Mouse (Mus musculus): ENCODE measurements around the gene Zfp384. TPM values are rescaled to one million over a fixed set of nuclear protein-coding genes. Genes with fewer than 3 reads are reported as not detected.

The Zfp384 gene
- polyA plus RNA-seq (2016; fragmentation: Nextera tagmentation; extraction: Ambion mirVana) = 8.7 and 12.8 TPM in 2 replicates

- WGBS = 0% methylated on average over 3 of the region's 3 CpGs
- peaks cover 7% of the 10 kb centered on the region; the same call in 1 of the 2 replicates for H3K27me3 ChIP-seq (ENCODE audit: insufficient read depth, poor library complexity, severe bottlenecking)
Observed at GRCm38 (mm10) chr6:125009129-125009180, at the start of gene Zfp384. Gene Zfp384, plus strand, starts transcription at chr6:125009145.

GRCm38 (mm10) chr6:124959960-124960359 is 49.0 kb upstream of the Zfp384 start:
- DNase-seq (ENCODE audit: low spot score) = no peak
- H3K4me3 ChIP-seq = no peak overlapping the region
- 89% methylated on average over 13 of the region's 13 CpGs for WGBS
- H3K27me3 ChIP-seq (ENCODE audit: insufficient read depth, poor library complexity, severe bottlenecking) = no peaks in the 10 kb centered on the region
- peaks cover 79% of the 10 kb centered on the region for H3K36me3 ChIP-seq
- H3K4me1 ChIP-seq (replicated peaks) = peaks cover 9% of the 10 kb centered on the region
- H3K9me3 ChIP-seq = no peaks in the 10 kb centered on the region
- H3K27ac ChIP-seq = no peak overlapping the region

More at GRCm38 (mm10) chr6:125009129-125009180, at the start of gene Zfp384:
- Histone ChIP-seq H3K4me3 (peak within 1 kb of the TSS; percentile 92), H3K9me3 (no peaks in the 10 kb centered on the region), H3K36me3 (peaks cover 35% of the 10 kb centered on the region), H3K27ac (peak within 1 kb of the TSS; percentile 99), H3K4me1 (replicated peaks) (peaks cover 37% of the 10 kb centered on the region)
- DNase-seq (ENCODE audit: low spot score) = no peak

GRCm38 (mm10) chr6:124961021-124961420 is 47.9 kb upstream of the Zfp384 start:
- Histone ChIP-seq H3K4me3 (no peak overlapping the region), H3K27ac (no peak overlapping the region), H3K4me1 (replicated peaks) (peaks cover 17% of the 10 kb centered on the region), H3K27me3 (ENCODE audit: insufficient read depth, poor library complexity, severe bottlenecking) (no peaks in the 10 kb centered on the region), H3K9me3 (no peaks in the 10 kb centered on the region), H3K36me3 (peaks cover 69% of the 10 kb centered on the region)
- 93% methylated on average over 12 of the region's 12 CpGs for WGBS
- no peak for DNase-seq (ENCODE audit: low spot score)

GRCm38 (mm10) chr6:124964638-124965037 is 44.3 kb upstream of the Zfp384 start:
- peaks cover 22% of the 10 kb centered on the region for H3K4me1 ChIP-seq (replicated peaks)
- peak overlapping the region; percentile 83 for H3K4me3 ChIP-seq
- peak overlapping the region; percentile 97 for H3K27ac ChIP-seq
- no peak for DNase-seq (ENCODE audit: low spot score)
- peaks cover 47% of the 10 kb centered on the region for H3K36me3 ChIP-seq
- H3K27me3 ChIP-seq (ENCODE audit: insufficient read depth, poor library complexity, severe bottlenecking) = no peaks in the 10 kb centered on the region
- H3K9me3 ChIP-seq = peaks cover 5% of the 10 kb centered on the region
- WGBS = 41% methylated on average over 16 of the region's 16 CpGs

GRCm38 (mm10) chr6:124965088-124965719 is 43.7 kb upstream of the Zfp384 start, which contains the start of gene Cops7a:
Gene Cops7a, minus strand, starts transcription at chr6:124965538.
- peak; percentile 97 for DNase-seq (ENCODE audit: low spot score)
- WGBS = under 1% methylated on average over 68 of the region's 68 CpGs
- H3K9me3 ChIP-seq = peaks cover 5% of the 10 kb centered on the region

GRCm38 (mm10) chr6:124965747-124966146 is 43.2 kb upstream of the Zfp384 start:
- DNase-seq (ENCODE audit: low spot score) = no peak
- no peaks in the 10 kb centered on the region for H3K27me3 ChIP-seq (ENCODE audit: insufficient read depth, poor library complexity, severe bottlenecking)
- peaks cover 36% of the 10 kb centered on the region for H3K36me3 ChIP-seq
- peak overlapping the region; percentile 97 for H3K27ac ChIP-seq
- H3K4me1 ChIP-seq (replicated peaks) = peaks cover 22% of the 10 kb centered on the region
- WGBS = 16% methylated on average over 15 of the region's 15 CpGs
- peak overlapping the region; percentile 83 for H3K4me3 ChIP-seq
- peaks cover 5% of the 10 kb centered on the region for H3K9me3 ChIP-seq

More at GRCm38 (mm10) chr6:124965088-124965719, 43.7 kb upstream of the Zfp384 start, which contains the start of gene Cops7a:
- Histone ChIP-seq H3K27ac (peak within 1 kb of the TSS; percentile 97), H3K27me3 (ENCODE audit: insufficient read depth, poor library complexity, severe bottlenecking) (no peaks in the 10 kb centered on the region), H3K36me3 (peaks cover 42% of the 10 kb centered on the region), H3K4me1 (replicated peaks) (peaks cover 22% of the 10 kb centered on the region), H3K4me3 (peak within 1 kb of the TSS; percentile 83)

- Histone ChIP-seq H3K27me3 (ENCODE audit: insufficient read depth, poor library complexity, severe bottlenecking) (no peaks in the 10 kb centered on the region), H3K4me3 (peak overlapping the region; percentile 83), H3K9me3 (peaks cover 5% of the 10 kb centered on the region), H3K27ac (no peak overlapping the region), H3K36me3 (peaks cover 28% of the 10 kb centered on the region), H3K4me1 (replicated peaks) (peaks cover 22% of the 10 kb centered on the region)
- 95% methylated on average over 7 of the region's 7 CpGs for WGBS
- DNase-seq (ENCODE audit: low spot score) = no peak
Observed at GRCm38 (mm10) chr6:124966466-124967118, 42.4 kb upstream of the Zfp384 start.

GRCm38 (mm10) chr6:124967766-124968165 is 41.2 kb upstream of the Zfp384 start:
- no peak overlapping the region for H3K27ac ChIP-seq
- WGBS = 72% methylated on average over 4 of the region's 4 CpGs
- H3K36me3 ChIP-seq = peaks cover 16% of the 10 kb centered on the region
- no peaks in the 10 kb centered on the region for H3K27me3 ChIP-seq (ENCODE audit: insufficient read depth, poor library complexity, severe bottlenecking)
- H3K4me1 ChIP-seq (replicated peaks) = peaks cover 22% of the 10 kb centered on the region
- H3K4me3 ChIP-seq = no peak overlapping the region
- peaks cover 5% of the 10 kb centered on the region for H3K9me3 ChIP-seq
- peak; percentile 42 for DNase-seq (ENCODE audit: low spot score)

GRCm38 (mm10) chr6:124992241-124992640 is 16.7 kb upstream of the Zfp384 start:
- Histone ChIP-seq H3K27ac (no peak overlapping the region), H3K4me1 (replicated peaks) (peaks cover 22% of the 10 kb centered on the region), H3K36me3 (no peaks in the 10 kb centered on the region), H3K9me3 (peaks cover 15% of the 10 kb centered on the region), H3K4me3 (no peak overlapping the region), H3K27me3 (ENCODE audit: insufficient read depth, poor library complexity, severe bottlenecking) (peaks cover 57% of the 10 kb centered on the region)
- 80% methylated on average over 4 of the region's 4 CpGs for WGBS
- DNase-seq (ENCODE audit: low spot score) = no peak

GRCm38 (mm10) chr6:124993365-124993764 is 15.6 kb upstream of the Zfp384 start:
- Histone ChIP-seq H3K27ac (no peak overlapping the region), H3K27me3 (ENCODE audit: insufficient read depth, poor library complexity, severe bottlenecking) (peaks cover 68% of the 10 kb centered on the region), H3K9me3 (peaks cover 15% of the 10 kb centered on the region), H3K36me3 (no peaks in the 10 kb centered on the region), H3K4me1 (replicated peaks) (peaks cover 31% of the 10 kb centered on the region), H3K4me3 (no peak overlapping the region)
- no peak for DNase-seq (ENCODE audit: low spot score)
- WGBS = 85% methylated on average over 9 of the region's 9 CpGs

GRCm38 (mm10) chr6:124993876-124994275 is 15.1 kb upstream of the Zfp384 start:
- Histone ChIP-seq H3K27ac (0 out of 2 replicates have a peak overlapping the region, but pooled peaks have one; percentile 41), H3K9me3 (peaks cover 15% of the 10 kb centered on the region), H3K4me1 (replicated peaks) (peaks cover 31% of the 10 kb centered on the region), H3K4me3 (peak overlapping the region; percentile 23; the same call in 1 of the 2 replicates), H3K27me3 (ENCODE audit: insufficient read depth, poor library complexity, severe bottlenecking) (peaks cover 74% of the 10 kb centered on the region), H3K36me3 (no peaks in the 10 kb centered on the region)
- DNase-seq (ENCODE audit: low spot score) = peak; percentile 56
- 14% methylated on average over 11 of the region's 11 CpGs for WGBS

- DNase-seq (ENCODE audit: low spot score) = no peak
- peaks cover 31% of the 10 kb centered on the region for H3K4me1 ChIP-seq (replicated peaks)
- no peak overlapping the region for H3K4me3 ChIP-seq
- peaks cover 87% of the 10 kb centered on the region for H3K27me3 ChIP-seq (ENCODE audit: insufficient read depth, poor library complexity, severe bottlenecking)
- no peak overlapping the region for H3K27ac ChIP-seq
- peaks cover 7% of the 10 kb centered on the region for H3K9me3 ChIP-seq
- no peaks in the 10 kb centered on the region for H3K36me3 ChIP-seq
- WGBS = 85% methylated on average over 7 of the region's 7 CpGs
Observed at GRCm38 (mm10) chr6:124995246-124995645, 13.7 kb upstream of the Zfp384 start.

GRCm38 (mm10) chr6:124995831-124996403 is 13.0 kb upstream of the Zfp384 start:
- H3K27me3 ChIP-seq (ENCODE audit: insufficient read depth, poor library complexity, severe bottlenecking) = peaks cover 94% of the 10 kb centered on the region
- no peaks in the 10 kb centered on the region for H3K36me3 ChIP-seq
- H3K27ac ChIP-seq = peak overlapping the region; percentile 85; the same call in 1 of the 2 replicates
- H3K4me1 ChIP-seq (replicated peaks) = peaks cover 31% of the 10 kb centered on the region
- 0 out of 2 replicates have a peak, but pooled peaks cover under 1% of the 10 kb centered on the region for H3K9me3 ChIP-seq
- DNase-seq (ENCODE audit: low spot score) = no peak
- H3K4me3 ChIP-seq = peak overlapping the region; percentile 70
- WGBS = 48% methylated on average over 8 of the region's 8 CpGs

Data from hindbrain, embryonic 10.5 days (tissue).